Mouse (Mus musculus) MEL (cell line): Measurements from ENCODE around the gene Arhgdia.

ENCODE experiments used
- BHLHE40 ChIP-seq: IDR thresholded peaks from 2 replicates; pipeline ENCODE4 v1.6.1; 2012; ENCODE audit warnings: low read depth, mild to moderate bottlenecking, inconsistent platforms, low read length, improper control_type of control experiment, borderline replicate concordance
- CHD2 ChIP-seq: IDR thresholded peaks from 2 replicates; pipeline ENCODE4 v1.6.1; 2011; ENCODE audit warnings: low read length, improper control_type of control experiment
- CTCF ChIP-seq, 3 experiments: IDR thresholded peaks in 2 of 3; conservative IDR thresholded peaks in 1 of 3; 2 replicates each; pipeline ENCODE4 v1.5.1; 2011 to 2012; ENCODE audit warnings: low read length in 3 of 3, low read depth in 2 of 3, mild to moderate bottlenecking in 2 of 3, improper control_type of control experiment in 1 of 3, inconsistent platforms in 1 of 3, mixed read lengths in 1 of 3, moderate library complexity in 1 of 3; ENCODE audit not compliant: control insufficient read depth in 1 of 3, insufficient read depth in 1 of 3, poor library complexity in 1 of 3, severe bottlenecking in 1 of 3
- ELF1 ChIP-seq: IDR thresholded peaks from 2 replicates; pipeline ENCODE4 v1.6.1; 2014; ENCODE audit warnings: low read depth, mild to moderate bottlenecking, inconsistent platforms, low read length, improper control_type of control experiment, moderate library complexity
- EP300 ChIP-seq, 2 experiments: IDR thresholded peaks; 2 replicates each; pipeline ENCODE4 v1.6.1; 2011; ENCODE audit warnings: improper control_type of control experiment in 2 of 2, low read length in 2 of 2, low read depth in 1 of 2, mild to moderate bottlenecking in 1 of 2
- GABPA ChIP-seq: IDR thresholded peaks from 2 replicates; pipeline ENCODE4 v1.6.1; 2012; ENCODE audit warnings: low read depth, mild to moderate bottlenecking, inconsistent platforms, low read length, improper control_type of control experiment, moderate library complexity
- HCFC1 ChIP-seq: IDR thresholded peaks from 2 replicates; pipeline ENCODE4 v1.6.1; 2012; ENCODE audit warnings: low read depth, mild to moderate bottlenecking, inconsistent platforms, low read length, improper control_type of control experiment, moderate library complexity
- MAFK ChIP-seq: IDR thresholded peaks from 2 replicates; pipeline ENCODE4 v1.6.1; 2011; ENCODE audit warnings: low read depth, mild to moderate bottlenecking, low read length, improper control_type of control experiment, borderline replicate concordance
- POLR2AphosphoS5 ChIP-seq: IDR thresholded peaks from 2 replicates; pipeline ENCODE4 v1.6.1; 2012; ENCODE audit warnings: low read depth, borderline replicate concordance, mild to moderate bottlenecking, inconsistent platforms, low read length, moderate library complexity, mixed read lengths
- RAD21 ChIP-seq: IDR thresholded peaks from 2 replicates; pipeline ENCODE4 v1.6.1; 2011; ENCODE audit warnings: mild to moderate bottlenecking, low read depth, low read length, improper control_type of control experiment
- UBTF ChIP-seq: IDR thresholded peaks from 2 replicates; pipeline ENCODE4 v1.6.1; 2012; ENCODE audit warnings: low read depth, mild to moderate bottlenecking, inconsistent platforms, low read length, improper control_type of control experiment, moderate library complexity, borderline replicate concordance; ENCODE audit not compliant: insufficient read depth
- USF1 ChIP-seq: IDR thresholded peaks from 2 replicates; pipeline ENCODE4 v1.6.1; 2014; ENCODE audit warnings: low read depth, mild to moderate bottlenecking, inconsistent platforms, low read length, improper control_type of control experiment, moderate library complexity

DNA sequence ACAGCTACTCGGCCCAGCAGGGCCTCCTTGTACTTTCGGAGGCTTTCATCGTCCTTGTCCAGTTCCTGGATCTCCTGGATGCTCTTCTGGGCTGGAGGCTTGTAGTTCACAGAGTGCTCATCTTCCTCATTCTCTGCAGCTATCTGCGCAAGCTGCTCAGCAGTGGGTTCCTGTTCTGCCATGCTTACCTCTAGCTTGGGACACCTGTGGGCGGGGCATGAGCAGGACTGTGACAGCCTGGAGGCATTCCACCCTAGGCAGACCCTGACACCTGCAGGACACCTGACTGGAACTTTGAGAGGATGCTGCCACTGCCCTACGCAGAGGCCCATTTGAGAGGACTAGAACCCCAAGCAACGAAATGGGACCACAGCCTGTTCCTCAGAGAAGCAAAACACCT, 1.2 kb downstream of the Arhgdia start:
- TF ChIP-seq POLR2AphosphoS5 (no peak), BHLHE40 (no peak), RAD21 (no peak), HCFC1 (no peak), GABPA (no peak), EP300 (IDR thresholded peaks at IDR 0.05; ENCODE audit: low read depth in 1 of 2, low read length in 2 of 2) (no peak), CHD2 (no peak), CTCF (IDR thresholded peaks at IDR 0.05 in 2 of 3, conservative IDR thresholded peaks at IDR 0.05 in 1 of 3; ENCODE audit: control insufficient read depth in 1 of 3, insufficient read depth in 1 of 3, low read depth in 2 of 3, low read length in 3 of 3, poor library complexity in 1 of 3, severe bottlenecking in 1 of 3) (no peak), UBTF (no peak), MAFK (no peak), USF1 (no peak), ELF1 (0 out of 2 replicates have a peak, but pooled peaks have one; percentile 12)
